Mouse (Mus musculus): ENCODE measurements around the gene Mdfic. TPM values are rescaled to one million over a fixed set of nuclear protein-coding genes. Genes with fewer than 3 reads are reported as not detected.

Gene Mdfic
- polyA plus RNA-seq, 2 experiments = 0.98 to 1.9 TPM

DNA sequence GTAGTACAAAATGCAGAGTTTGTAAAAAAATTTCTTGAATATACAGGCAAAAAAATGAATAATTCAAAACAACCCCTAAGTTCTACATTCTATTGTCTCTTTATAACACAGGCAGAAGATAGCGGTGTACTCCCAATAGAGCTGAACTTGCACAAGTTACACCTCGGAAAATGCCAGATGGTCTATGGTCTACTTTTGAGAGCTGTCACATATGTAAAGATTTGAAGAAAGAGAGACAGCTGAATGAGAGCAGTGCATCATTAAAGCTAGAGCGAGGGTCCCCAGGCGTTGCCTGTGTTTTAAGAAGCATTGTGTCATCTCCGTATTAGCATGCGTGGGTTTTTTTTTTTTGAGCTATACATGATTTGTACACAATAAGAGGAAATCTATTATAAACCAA, 47.0 kb downstream of the Mdfic start:
- no peak overlapping the region for H3K4me2 ChIP-seq (ENCODE audit: low read depth)
- TF ChIP-seq EP300 (IDR thresholded peaks at IDR 0.05; ENCODE audit: low read depth) = no peak
- WGBS (ENCODE audit: insufficient replicate concordance) = 74% methylated on average over 6 of the region's 6 CpGs
- H3K9me3 ChIP-seq (ENCODE audit: control insufficient read depth, low read length) = no peaks in the 10 kb centered on the region
- no peaks in the 10 kb centered on the region for H3K36me3 ChIP-seq (replicated peaks; ENCODE audit: control insufficient read depth, insufficient read depth, low read depth)
- H3K27ac ChIP-seq = no peak overlapping the region
- ATAC-seq (ENCODE audit: insufficient read depth) (no peak), DNase-seq (ENCODE audit: low read depth in 3 of 3, low spot score in 3 of 3) (no peak)
- H3K4me1 ChIP-seq (replicated peaks; ENCODE audit: control insufficient read depth in 2 of 2, insufficient read depth in 2 of 2, low read length in 1 of 2) = no peaks in the 10 kb centered on the region
- H3K27me3 ChIP-seq (ENCODE audit: control insufficient read depth, insufficient read depth, low read length) = no peaks in the 10 kb centered on the region
- H3K9ac ChIP-seq (replicated peaks) = no peak overlapping the region
- no peak overlapping the region for H3K4me3 ChIP-seq (ENCODE audit: insufficient read depth in 1 of 2, low read depth in 2 of 2, low read length in 2 of 2)

DNA sequence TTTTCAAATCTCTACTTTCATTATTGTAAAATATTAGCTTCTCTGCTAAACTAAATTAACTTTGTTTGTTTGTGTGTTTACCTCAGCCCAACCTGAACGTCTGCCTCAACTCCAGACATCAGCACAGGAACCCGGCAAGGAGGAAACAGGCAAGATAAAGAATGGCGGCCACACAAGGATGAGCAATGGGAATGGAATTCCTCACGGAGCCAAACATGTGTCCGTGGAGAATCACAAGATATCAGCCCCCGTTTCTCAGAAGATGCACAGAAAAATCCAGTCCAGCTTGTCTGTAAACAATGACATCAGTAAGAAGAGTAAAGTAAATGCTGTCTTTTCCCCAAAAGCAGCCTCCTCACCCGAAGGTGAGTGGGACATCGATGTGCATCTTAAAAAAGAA, 49.7 kb downstream of the Mdfic start:
- 42% methylated on average over 8 of the region's 8 CpGs for WGBS (ENCODE audit: insufficient replicate concordance)
- no peaks in the 10 kb centered on the region for H3K4me1 ChIP-seq (replicated peaks; ENCODE audit: control insufficient read depth in 2 of 2, insufficient read depth in 2 of 2, low read length in 1 of 2)
- H3K27me3 ChIP-seq (ENCODE audit: control insufficient read depth, insufficient read depth, low read length) = no peaks in the 10 kb centered on the region
- ATAC-seq (ENCODE audit: insufficient read depth) = no peak
- no peak overlapping the region for H3K27ac ChIP-seq
- H3K9ac ChIP-seq (replicated peaks) = no peak overlapping the region
- no peak overlapping the region for H3K4me2 ChIP-seq (ENCODE audit: low read depth)
- H3K36me3 ChIP-seq (replicated peaks; ENCODE audit: control insufficient read depth, insufficient read depth, low read depth) = no peaks in the 10 kb centered on the region
- no peak for TF ChIP-seq EP300 (IDR thresholded peaks at IDR 0.05; ENCODE audit: low read depth)
- TF ChIP-seq CTCF (IDR thresholded peaks at IDR 0.05; ENCODE audit: low read depth) = no peak
- no peak overlapping the region for H3K4me3 ChIP-seq (ENCODE audit: insufficient read depth in 1 of 2, low read depth in 2 of 2, low read length in 2 of 2)
- DNase-seq (ENCODE audit: low read depth in 3 of 3, low spot score in 3 of 3) = no peak
- no peaks in the 10 kb centered on the region for H3K9me3 ChIP-seq (ENCODE audit: control insufficient read depth, low read length)

DNA sequence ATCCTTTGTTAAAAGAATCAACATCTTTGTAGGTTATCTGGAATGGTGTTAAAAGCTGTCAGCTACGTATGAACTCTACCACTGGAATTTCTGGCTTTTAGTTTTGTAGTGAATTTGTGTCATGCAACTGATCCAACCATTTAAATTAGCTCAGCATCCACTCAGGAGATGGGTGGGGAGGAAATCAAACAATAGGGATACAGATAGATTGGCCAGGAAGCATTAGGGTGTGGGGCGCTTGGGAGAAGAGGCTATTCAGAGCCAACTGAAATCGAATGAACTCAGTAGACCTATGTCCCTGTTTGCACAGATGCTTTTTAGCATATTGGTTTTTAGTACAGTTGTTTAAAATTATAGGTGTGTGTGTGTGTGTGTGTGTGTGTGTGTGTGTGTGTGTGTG, 56.6 kb downstream of the Mdfic start:
- Histone ChIP-seq H3K4me2 (ENCODE audit: low read depth) (no peak overlapping the region), H3K27me3 (ENCODE audit: control insufficient read depth, insufficient read depth, low read length) (no peaks in the 10 kb centered on the region), H3K4me1 (replicated peaks; ENCODE audit: control insufficient read depth in 2 of 2, insufficient read depth in 2 of 2, low read length in 1 of 2) (no peaks in the 10 kb centered on the region), H3K9ac (replicated peaks) (no peak overlapping the region), H3K27ac (no peak overlapping the region), H3K4me3 (ENCODE audit: insufficient read depth in 1 of 2, low read depth in 2 of 2, low read length in 2 of 2) (no peak overlapping the region), H3K9me3 (ENCODE audit: control insufficient read depth, low read length) (no peaks in the 10 kb centered on the region), H3K36me3 (replicated peaks; ENCODE audit: control insufficient read depth, insufficient read depth, low read depth) (no peaks in the 10 kb centered on the region)
- TF ChIP-seq CTCF (IDR thresholded peaks at IDR 0.05; ENCODE audit: low read depth) (no peak), EP300 (IDR thresholded peaks at IDR 0.05; ENCODE audit: low read depth) (no peak)
- DNase-seq (ENCODE audit: low read depth in 3 of 3, low spot score in 3 of 3) = no peak
- WGBS (ENCODE audit: insufficient replicate concordance) = 64% methylated on average over 3 of the region's 3 CpGs
- ATAC-seq (ENCODE audit: insufficient read depth) = no peak

DNA sequence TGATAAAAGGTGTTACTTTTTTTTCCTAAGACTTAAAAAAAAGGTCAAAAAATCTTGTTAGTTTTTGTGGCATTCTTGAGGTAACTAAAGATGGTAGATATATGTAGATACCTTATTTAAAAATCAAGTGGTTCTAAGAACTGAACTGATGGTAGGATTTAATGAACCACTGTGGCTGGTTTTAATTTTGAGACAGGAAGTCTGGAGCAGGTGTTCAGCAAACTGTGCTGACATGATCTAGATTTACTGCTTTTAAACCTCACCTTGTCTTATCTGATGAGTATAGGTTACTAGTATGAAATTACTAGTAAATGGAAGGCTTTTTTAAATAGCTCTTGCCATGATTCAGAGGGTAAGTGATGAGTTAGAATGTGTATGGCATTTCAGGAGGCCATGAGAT, 59.7 kb downstream of the Mdfic start:
- TF ChIP-seq CTCF (IDR thresholded peaks at IDR 0.05; ENCODE audit: low read depth) = no peak
- TF ChIP-seq EP300 (IDR thresholded peaks at IDR 0.05; ENCODE audit: low read depth) = no peak
- Histone ChIP-seq H3K27me3 (ENCODE audit: control insufficient read depth, insufficient read depth, low read length) (no peaks in the 10 kb centered on the region), H3K9ac (replicated peaks) (no peak overlapping the region), H3K27ac (no peak overlapping the region), H3K4me2 (ENCODE audit: low read depth) (no peak overlapping the region), H3K4me3 (ENCODE audit: insufficient read depth in 1 of 2, low read depth in 2 of 2, low read length in 2 of 2) (no peak overlapping the region), H3K36me3 (replicated peaks; ENCODE audit: control insufficient read depth, insufficient read depth, low read depth) (no peaks in the 10 kb centered on the region), H3K4me1 (replicated peaks; ENCODE audit: control insufficient read depth in 2 of 2, insufficient read depth in 2 of 2, low read length in 1 of 2) (no peaks in the 10 kb centered on the region), H3K9me3 (ENCODE audit: control insufficient read depth, low read length) (no peaks in the 10 kb centered on the region)
- ATAC-seq (ENCODE audit: insufficient read depth) = no peak
- DNase-seq (ENCODE audit: low read depth in 3 of 3, low spot score in 3 of 3) = no peak

DNA sequence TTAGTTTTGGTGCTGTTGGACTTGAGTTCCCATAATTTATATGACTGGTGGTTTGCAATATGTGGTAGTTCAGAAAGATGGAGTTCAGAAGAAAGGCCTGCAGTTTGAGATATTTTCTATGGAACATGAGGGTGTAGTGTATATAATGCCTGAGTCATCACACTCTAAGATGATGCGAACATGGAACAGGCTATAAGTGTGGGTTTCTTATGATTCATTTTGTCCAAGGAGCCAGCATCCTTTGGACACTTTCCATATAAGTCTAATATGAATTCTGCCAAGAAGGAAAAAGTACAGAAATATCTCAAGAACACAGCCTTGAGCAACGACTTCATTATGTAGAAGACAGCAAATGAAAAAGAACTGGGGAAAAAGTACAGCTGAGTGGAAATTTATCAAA, 60.2 kb downstream of the Mdfic start:
- H3K4me1 ChIP-seq (replicated peaks; ENCODE audit: control insufficient read depth in 2 of 2, insufficient read depth in 2 of 2, low read length in 1 of 2) = no peaks in the 10 kb centered on the region
- DNase-seq (ENCODE audit: low read depth in 3 of 3, low spot score in 3 of 3) (no peak), ATAC-seq (ENCODE audit: insufficient read depth) (no peak)
- H3K36me3 ChIP-seq (replicated peaks; ENCODE audit: control insufficient read depth, insufficient read depth, low read depth) = no peaks in the 10 kb centered on the region
- H3K27me3 ChIP-seq (ENCODE audit: control insufficient read depth, insufficient read depth, low read length) = no peaks in the 10 kb centered on the region
- H3K9ac ChIP-seq (replicated peaks) = no peak overlapping the region
- no peak overlapping the region for H3K27ac ChIP-seq
- no peak overlapping the region for H3K4me2 ChIP-seq (ENCODE audit: low read depth)
- whole genome bisulfite sequencing (ENCODE audit: insufficient replicate concordance) = 57% methylated on average over 2 of the region's 2 CpGs
- H3K4me3 ChIP-seq (ENCODE audit: insufficient read depth in 1 of 2, low read depth in 2 of 2, low read length in 2 of 2) = no peak overlapping the region
- TF ChIP-seq CTCF (IDR thresholded peaks at IDR 0.05; ENCODE audit: low read depth) (no peak), EP300 (IDR thresholded peaks at IDR 0.05; ENCODE audit: low read depth) (no peak)
- H3K9me3 ChIP-seq (ENCODE audit: control insufficient read depth, low read length) = no peaks in the 10 kb centered on the region
